ENCODE assay signal across 14 mouse cellular contexts in the genomic region with DNA sequence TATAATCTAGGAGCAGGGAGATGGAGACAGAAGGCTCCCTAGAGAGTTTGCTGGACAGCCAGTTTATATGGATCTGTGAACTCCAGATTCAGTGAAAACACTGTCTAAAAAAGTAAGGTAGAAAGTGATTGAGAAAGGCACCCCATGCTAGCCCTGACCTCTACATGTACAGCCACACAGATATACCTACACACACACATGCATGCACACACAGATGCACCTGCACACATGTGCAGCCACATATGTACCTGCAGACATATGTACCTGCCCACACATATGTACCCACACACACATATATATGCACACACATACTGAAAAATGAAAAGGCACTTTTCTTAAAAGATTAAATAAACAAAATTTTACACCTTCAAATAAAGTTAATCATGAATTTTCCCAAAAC. TPM values are rescaled to one million over a fixed set of nuclear protein-coding genes. Genes with fewer than 3 reads are reported as not detected.
"Had no signal": no experiment of that assay in that cellular context is flagged by ENCODE, and none has a peak within 500 bp of the region (broad histone marks: within the 10 kb centered on the region; RNA-seq: fewer than 3 reads in every experiment).

No protein-coding gene starts in this region.

- DNase-seq: kidney, postnatal 36 days; layer of hippocampus, adult 9-11 months; layer of hippocampus, postnatal 36 days; lung, adult 18-20 months; right cerebral cortex, postnatal 14 days; thymus, adult 2 months; thymus, postnatal 25 days had no signal

- H3K27ac ChIP-seq: kidney, postnatal 0 days; limb, embryonic 13.5 days; liver, embryonic 14.5 days; midbrain, embryonic 13.5 days; stomach, embryonic 15.5 days had no signal

- H3K9ac ChIP-seq: limb, embryonic 13.5 days; liver, embryonic 14.5 days; midbrain, embryonic 13.5 days; stomach, embryonic 15.5 days had no signal

- H3K4me3 ChIP-seq: limb, embryonic 13.5 days; midbrain, embryonic 13.5 days; stomach, embryonic 15.5 days had no signal

- ATAC-seq: midbrain, embryonic 13.5 days had no signal

- H3K36me3 ChIP-seq: limb, embryonic 13.5 days; midbrain, embryonic 13.5 days; stomach, embryonic 15.5 days had no signal

- H3K4me2 ChIP-seq: limb, embryonic 13.5 days; midbrain, embryonic 13.5 days; stomach, embryonic 15.5 days had no signal

- H3K4me1 ChIP-seq: midbrain, embryonic 13.5 days; stomach, embryonic 15.5 days had no signal

- H3K27me3 ChIP-seq: limb, embryonic 13.5 days; midbrain, embryonic 13.5 days; stomach, embryonic 15.5 days had no signal

- H3K9me3 ChIP-seq: limb, embryonic 13.5 days; midbrain, embryonic 13.5 days; stomach, embryonic 15.5 days had no signal

RNA-seq across cellular contexts. Expression of a gene that starts 11.1 kb away (rescaled TPM):
- total RNA-seq: midbrain, postnatal 0 days had no signal
- polyA plus RNA-seq: liver, adult 2 months had no signal
